Mouse (Mus musculus): Measurements from ENCODE around the gene Hk3.

Hk3 gene

GRCm38 (mm10) chr13:55002090-55002489, 19.1 kb downstream of the Hk3 start:
- in situ Hi-C loops (cut with MboI), result no loop called here

- in situ Hi-C loops (cut with MboI), result no loop called here
Observed at GRCm38 (mm10) chr13:55000433-55000832, 20.8 kb downstream of the Hk3 start.

- in situ Hi-C loops (cut with MboI), result no loop called here
Observed at GRCm38 (mm10) chr13:54997568-54997967, 23.6 kb downstream of the Hk3 start.

GRCm38 (mm10) chr13:54995161-54995560, 26.0 kb downstream of the Hk3 start:
- in situ Hi-C loops (cut with MboI), result no loop called here

GRCm38 (mm10) chr13:54994576-54994975, 26.6 kb downstream of the Hk3 start:
- in situ Hi-C loops (cut with MboI), result no loop called here

DNA sequence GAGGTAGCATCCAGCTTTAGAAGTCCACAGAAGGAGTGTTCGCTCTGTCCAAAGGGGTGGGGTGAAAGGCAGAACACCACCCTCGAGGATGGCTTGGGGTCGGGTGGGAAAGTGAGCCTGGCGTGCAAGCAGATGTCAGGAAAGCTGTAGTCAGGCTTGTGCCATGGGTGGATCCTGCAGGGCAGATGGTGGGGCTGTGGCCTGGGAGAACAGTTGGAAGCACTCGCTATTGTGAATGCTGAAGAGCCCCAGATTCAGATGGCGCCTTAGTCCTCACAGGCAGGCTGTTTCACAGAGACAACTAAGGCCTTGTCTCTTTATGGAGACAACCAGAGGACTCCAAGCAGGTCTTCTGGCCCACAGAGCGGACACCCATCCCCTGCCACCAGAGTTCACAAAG, 29.0 kb downstream of the Hk3 start:
- in situ Hi-C loops (cut with MboI), result no loop called here

GRCm38 (mm10) chr13:54988181-54988760, 32.9 kb downstream of the Hk3 start:
- in situ Hi-C loops (cut with MboI), result no loop called here

DNA sequence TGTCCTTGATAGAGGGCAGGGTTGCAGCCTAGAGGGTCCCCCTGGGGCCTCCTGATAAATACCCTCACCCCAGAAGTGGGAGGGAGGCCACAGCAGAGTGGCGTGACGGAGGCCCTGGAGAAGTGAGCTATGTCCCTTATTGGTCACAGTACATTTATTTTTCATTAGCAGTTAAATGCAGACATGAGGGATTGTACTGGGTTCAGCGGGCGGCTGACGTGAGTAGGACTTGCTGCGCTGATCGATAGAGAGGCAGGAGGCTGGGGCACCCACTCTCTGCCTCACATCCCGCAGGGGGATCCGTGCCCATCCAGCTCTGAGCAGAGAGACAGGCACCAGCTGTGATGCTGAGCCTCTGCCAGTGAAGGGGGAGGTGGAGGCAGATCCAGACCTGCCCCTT, 33.8 kb downstream of the Hk3 start:
- in situ Hi-C loops (cut with MboI), result no loop called here

DNA sequence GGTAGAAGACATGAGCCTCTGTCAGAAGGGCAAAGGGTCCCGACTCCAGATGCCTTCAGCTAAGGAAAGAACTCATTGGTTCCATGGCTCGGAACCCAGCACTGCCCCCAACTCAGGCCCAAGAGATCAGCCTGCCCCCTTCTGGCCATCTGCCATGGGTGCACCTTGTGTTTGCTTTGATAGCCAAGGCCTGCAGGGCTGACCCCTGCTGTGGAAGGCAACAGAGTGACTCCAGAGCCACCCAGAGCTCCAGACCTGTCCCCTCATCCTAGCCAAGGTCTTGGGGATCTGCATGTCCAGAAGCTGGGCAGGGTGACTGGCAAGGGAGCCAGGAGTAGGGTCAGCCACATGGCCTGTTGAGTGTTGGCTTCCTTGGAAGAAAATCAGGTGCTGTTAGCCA, 37.6 kb downstream of the Hk3 start:
- in situ Hi-C loops (cut with MboI), result no loop called here

GRCm38 (mm10) chr13:54983001-54983400, 38.2 kb downstream of the Hk3 start:
- in situ Hi-C loops (cut with MboI), result no loop called here

- in situ Hi-C loops (cut with MboI), result no loop called here
Observed at GRCm38 (mm10) chr13:54980957-54981356, 40.2 kb downstream of the Hk3 start.

- in situ Hi-C loops (cut with MboI), result no loop called here
Observed at GRCm38 (mm10) chr13:54978804-54979203, 42.4 kb downstream of the Hk3 start.

DNA sequence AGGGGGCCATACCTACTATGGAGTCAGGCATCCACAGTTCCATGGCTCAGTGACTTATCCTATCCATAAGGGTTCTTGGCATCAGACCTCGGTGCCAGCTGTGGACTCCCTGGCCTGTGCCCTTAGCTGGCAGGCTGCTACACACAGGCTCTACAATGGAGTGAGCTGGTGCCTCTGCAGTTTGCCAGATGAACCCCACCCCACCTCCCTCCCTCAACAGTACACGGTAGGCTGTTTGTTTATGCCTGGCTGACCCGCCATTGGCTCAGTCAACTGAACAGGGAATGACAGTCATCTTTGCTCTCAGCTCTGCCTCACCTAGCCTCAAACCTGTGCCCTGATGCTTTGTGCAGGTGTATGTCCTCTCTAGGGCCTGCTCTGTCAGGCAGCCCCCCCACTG, 45.6 kb downstream of the Hk3 start:
- in situ Hi-C loops (cut with MboI), result no loop called here

DNA sequence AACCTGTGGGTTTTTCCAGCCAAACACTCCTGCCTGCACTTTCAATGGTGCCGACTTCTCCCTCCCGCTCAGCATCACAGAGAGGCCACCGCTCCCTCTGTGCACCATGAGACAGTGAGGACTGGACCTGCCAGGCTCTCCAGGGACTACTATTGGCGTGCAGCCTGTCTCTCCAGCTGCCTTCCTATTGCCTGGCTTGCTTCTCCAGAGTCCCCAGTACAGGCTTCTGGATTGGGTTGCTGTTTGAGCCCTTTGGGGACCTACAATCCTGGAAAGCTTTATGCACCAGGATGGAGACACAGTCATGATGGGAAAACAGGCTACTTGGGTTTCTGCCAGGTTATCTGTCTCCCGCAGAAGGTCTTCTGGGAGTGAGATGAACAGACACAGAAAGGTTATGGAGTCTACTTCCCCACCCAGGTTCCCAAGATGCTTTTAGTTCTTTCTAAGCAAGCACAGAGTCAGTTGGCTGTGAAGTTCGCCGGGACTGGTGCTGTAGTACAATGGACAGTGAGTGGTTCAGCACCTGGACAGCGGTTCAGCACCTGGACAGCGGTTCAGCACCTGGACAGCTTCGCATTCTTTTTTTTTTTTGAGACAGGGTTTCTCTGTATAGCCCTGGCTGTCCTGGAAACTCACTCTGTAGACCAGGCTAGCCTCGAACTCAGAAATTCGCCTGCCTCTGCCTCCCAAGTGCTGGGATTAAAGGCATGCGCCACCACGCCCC, 50.5 kb downstream of the Hk3 start:
- in situ Hi-C loops (cut with MboI), result no loop called here

DNA sequence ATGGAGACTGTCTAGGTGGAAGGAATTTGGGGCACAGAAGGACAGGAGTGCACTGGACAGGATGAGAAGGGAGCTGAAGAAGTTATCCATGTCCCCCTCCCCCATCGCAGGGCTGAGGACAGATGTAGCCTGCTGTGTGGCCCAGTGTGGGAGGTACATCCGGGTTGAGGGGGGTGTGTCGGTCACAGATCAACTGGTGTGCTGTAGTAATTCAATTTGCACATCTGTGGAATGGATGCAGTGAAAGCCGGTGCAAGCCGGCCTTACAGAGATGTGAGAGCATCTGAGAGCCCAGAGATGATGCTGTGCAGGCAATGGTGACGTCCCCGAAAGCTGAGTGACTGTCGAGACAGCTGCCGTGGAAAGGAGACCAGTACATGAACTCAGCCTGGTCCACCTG, 51.7 kb downstream of the Hk3 start:
- in situ Hi-C loops (cut with MboI), result no loop called here

DNA sequence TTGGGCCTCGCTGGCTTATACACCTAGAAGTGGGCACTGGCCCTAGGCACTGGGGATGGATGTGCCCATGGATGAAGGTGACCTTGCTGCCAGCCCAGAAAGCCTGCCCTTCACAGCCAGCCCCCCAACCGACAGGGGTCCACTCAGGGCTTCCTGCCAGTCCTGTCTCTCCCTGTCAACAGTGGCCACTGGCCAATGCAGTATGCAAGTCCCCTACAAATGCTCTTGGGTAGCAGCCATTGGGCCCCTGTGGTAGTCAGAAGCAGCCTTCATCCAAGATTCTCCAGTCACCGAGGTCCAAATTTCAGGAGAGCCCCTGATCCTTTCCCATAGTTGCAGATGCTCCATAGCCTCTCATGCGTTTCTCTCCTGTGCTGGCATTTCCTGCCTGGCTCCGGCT, 52.5 kb downstream of the Hk3 start:
- in situ Hi-C loops (cut with MboI), result no loop called here

DNA sequence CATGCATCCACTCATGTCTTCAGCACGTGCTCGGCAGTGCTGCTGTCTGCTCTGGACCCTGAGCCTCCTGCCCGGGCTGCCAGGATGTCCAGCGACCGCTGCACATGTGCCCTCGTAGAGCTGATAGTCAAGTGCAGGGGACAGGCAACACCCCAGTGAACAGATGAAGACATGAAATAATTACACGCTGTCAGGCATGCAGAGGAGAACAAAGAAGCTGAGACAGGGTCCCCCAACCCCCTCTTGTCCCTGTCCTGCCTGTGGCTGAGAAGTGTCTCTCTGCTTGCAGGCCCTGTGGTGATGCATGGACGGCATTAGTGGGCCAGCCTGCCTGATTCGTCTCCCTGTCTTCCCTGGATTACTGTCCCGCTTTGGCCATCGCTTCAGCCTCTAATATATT, 53.7 kb downstream of the Hk3 start:
- in situ Hi-C loops (cut with MboI), result no loop called here

DNA sequence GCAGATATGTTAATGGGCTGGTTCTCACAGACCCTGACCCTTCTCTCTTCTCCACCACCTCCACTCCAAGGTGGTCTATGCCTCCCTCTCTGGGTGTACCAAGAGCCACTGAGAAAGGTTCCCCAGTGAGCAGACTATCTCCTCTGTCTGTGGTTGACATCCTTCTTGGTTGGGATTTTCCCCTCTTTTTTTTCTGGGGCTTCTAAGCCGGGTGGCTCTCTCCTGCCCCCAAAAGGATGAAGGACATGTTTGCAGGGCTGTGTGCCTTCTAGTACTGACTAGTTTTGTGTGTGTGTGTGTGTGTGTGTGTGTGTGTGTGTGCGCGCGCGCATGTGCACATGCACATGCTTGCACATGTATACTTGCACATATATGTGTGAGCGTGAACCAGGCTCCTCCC, 55.9 kb downstream of the Hk3 start:
- in situ Hi-C loops (cut with MboI), result no loop called here

GRCm38 (mm10) chr13:54960491-54960890, 60.7 kb downstream of the Hk3 start:
- in situ Hi-C loops (cut with MboI), result no loop called here

GRCm38 (mm10) chr13:54959842-54960241, 61.3 kb downstream of the Hk3 start:
- in situ Hi-C loops (cut with MboI), result no loop called here

GRCm38 (mm10) chr13:54959059-54959701, 62.0 kb downstream of the Hk3 start:
- in situ Hi-C loops (cut with MboI), result no loop called here

DNA sequence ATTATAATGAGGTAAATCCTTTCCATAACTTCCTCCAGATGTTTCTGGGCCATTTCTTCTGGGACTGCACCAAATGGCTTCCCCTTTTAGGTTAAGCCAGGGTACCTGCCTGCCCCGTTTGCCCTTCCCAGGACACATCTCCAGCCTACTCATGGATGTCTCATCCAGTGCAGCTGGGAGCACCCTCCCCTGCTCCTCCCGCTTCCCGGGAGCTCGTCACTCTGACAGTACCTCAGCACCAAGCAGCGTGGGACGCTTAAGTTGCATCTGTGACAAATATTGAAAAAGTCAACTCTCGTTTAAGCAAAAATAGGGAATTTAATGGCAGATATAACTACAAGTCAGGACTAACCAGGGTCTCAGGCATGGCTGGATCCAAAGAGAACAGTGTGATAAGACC, 63.9 kb downstream of the Hk3 start:
- in situ Hi-C loops (cut with MboI), result no loop called here

Measured in mature B cell (primary cell).